Mouse (Mus musculus) gonadal fat pad, adult 2 months (tissue): Measurements from ENCODE around the gene Crlf2. TPM values are rescaled to one million over a fixed set of nuclear protein-coding genes. Genes with fewer than 3 reads are reported as not detected.

Experiments used
- DNase-seq: peaks from one replicate; pipeline ENCODE4 v3.0.0-alpha.2; 2012; ENCODE audit warnings: low read depth
- polyA plus RNA-seq: library from polyadenylated mRNA; depleted of rRNA; stranded (reverse); fragments of >200 nt; gene quantifications from 2 replicates; pipeline ENCODE4 v1.2.3, GENCODE M21; 2012; rRNA removed

Gene Crlf2
- polyA plus RNA-seq = 20.2 and 38.0 TPM in 2 replicates

DNA sequence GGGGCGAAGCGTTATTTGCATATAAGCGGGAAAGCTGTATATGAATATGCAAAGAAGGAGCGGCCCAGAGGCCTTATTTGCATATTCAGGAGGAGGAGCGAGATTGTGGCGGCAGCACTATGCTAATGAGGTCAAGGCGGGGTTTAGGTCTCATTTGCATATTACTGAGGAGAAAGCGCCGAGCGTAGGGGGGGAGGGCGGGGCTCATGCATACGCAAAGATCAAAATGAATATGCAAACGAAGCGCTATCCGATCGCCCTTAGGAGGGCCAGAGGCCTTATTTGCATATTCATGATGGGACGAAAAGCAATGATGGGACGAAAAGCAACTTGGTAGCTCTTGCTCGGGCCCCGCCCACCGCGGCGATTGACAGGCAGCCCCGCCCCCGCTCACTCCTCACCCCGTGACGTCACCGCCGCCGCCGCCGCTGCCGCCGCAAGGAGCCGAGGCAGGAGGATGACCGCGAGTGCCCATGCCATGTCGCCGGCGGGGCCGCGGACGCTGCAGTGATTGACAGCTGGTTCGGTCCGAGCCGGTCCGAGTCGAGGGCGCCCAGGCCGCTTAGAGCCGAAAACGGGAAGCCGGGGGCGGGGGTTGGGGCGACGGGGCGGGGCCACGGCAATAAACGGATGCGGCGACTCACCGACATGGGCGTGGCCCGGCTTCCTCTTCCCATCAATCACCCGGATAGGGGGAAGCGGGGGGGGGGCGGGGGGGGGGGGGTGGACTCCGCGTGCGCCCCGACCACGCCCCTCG, at the start of gene Crlf2:
Gene Crlf2, minus strand, starts transcription at position 590 of the 757 bp plus-strand sequence.
- peak; percentile 81 for DNase-seq

GRCm38 (mm10) chr5:109602585-109602984, 43.8 kb upstream of the Crlf2 start:
- peak; percentile 24 for DNase-seq

DNA sequence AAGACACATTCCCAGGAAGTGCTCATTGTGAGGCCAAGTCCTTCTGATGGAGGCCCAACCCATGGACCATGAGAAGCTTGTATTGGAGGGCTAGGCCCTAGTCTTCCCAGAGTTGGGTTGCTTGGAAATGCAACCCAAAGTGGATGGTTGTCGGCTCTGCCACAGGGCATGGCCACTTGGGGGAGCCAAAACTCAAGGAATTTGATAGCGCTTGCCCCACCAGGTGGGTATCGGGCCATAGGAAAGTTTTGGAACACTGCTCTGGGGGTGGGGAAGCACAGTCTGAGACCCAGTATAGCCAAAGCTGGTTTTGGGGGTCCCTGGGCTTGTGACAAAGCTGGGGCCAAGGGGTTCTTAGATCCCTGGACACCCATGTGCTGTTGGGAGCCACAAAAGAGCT, 42.3 kb upstream of the Crlf2 start:
- DNase-seq = no peak

DNA sequence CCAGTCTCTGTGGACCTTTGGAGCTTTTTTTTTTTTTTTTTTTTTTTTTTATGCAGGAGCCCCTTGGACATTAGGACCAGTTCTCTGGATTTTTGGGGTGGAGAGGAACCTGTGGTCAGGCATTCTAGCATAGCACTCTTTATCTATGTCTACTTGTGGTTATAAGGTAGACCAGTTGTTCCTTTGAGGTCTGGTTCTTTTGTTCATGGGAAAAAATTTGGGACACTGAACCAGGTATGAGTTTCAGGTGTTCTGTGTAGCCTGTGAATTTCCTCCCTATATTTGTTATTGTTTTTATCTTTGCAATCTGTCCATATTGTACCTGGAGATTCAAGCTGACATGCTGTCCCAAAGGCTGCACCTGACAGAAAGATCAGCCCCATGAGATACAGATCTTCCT, 40.1 kb upstream of the Crlf2 start:
- no peak for DNase-seq

- DNase-seq = no peak
Measured at GRCm38 (mm10) chr5:109596647-109597046, 37.9 kb upstream of the Crlf2 start.

DNA sequence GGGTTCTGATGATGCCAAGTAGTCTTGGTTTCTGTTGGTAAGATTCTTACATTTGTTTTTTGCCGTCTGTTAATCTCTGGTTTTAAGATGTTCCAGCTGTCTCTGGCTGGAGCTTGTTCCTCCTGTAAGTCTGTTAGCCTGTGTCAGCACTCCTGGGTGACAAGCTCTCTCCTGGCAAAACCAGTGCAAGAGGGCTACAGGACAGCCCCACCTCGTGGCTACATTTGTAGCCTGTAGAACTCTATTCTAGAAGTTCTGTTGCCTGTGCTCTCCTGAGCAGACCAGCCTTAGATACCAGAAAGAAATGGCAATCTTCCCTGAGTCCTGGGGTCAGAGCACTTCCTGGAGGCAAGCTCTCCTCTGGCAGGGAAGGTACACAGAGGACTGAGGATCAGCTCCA, 4.0 kb upstream of the Crlf2 start:
- DNase-seq = no peak

DNA sequence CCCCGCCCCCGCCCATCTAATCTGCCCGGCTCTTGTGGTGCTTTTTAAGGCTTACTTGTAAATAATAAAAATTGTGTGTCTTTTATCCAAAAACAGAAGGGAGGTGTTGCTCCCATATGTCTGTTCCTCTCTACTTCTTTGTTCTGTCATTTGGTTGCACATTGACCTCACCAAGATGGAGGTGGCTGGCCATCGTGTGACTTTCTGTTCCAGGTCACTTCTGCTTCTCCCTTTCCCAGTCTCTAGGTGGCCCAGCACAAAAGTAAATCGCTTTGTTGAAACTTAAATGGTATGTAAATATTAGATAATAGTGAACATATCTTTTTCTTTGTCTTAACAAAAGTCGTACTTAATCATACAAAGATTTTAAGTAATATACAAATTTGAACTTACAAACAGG, 398 bp upstream of the Crlf2 start:
- no peak for DNase-seq

- no peak for DNase-seq
Measured at GRCm38 (mm10) chr5:109558123-109558403, 730 bp downstream of the Crlf2 start.

GRCm38 (mm10) chr5:109557321-109558122, 1.3 kb downstream of the Crlf2 start:
- DNase-seq = peak; percentile 99

DNA sequence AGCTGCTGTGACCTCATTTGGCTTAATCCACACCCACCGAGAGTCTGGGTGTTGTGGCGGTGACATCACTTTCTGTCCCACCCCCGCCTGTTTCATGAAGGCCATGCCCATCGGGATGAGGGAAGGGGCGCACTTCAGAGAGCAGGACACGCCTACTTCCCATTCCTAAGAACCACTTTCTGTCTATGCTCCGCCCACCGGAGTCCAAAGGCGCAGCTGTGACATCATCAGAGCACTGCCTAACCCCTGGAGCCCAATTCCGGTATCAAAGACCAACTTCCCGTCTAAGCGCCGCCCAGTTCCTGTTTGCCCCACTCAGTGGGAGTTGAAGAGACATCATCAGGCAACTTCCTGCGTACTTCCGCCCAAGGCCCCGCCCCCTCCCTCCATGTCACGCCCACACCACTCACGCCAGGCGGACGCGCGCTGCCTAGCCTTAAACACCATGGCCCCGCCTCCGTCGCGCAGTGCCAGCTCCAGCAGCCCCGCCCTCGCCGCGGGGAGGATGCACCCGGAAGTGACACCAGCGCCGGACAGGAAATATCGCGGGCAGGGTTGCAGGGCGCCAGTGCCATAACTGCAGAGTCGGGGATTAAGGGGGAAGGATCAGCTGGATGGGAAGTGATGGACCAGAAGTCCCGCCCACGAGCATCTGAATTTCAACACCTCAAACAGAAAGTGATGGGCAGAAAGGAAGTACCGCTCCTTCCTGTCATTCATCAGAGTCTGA, 2.0 kb downstream of the Crlf2 start:
- DNase-seq = no peak

GRCm38 (mm10) chr5:109555676-109556571, 2.9 kb downstream of the Crlf2 start:
- no peak for DNase-seq

GRCm38 (mm10) chr5:109555236-109555675, 3.5 kb downstream of the Crlf2 start:
- DNase-seq = no peak

DNA sequence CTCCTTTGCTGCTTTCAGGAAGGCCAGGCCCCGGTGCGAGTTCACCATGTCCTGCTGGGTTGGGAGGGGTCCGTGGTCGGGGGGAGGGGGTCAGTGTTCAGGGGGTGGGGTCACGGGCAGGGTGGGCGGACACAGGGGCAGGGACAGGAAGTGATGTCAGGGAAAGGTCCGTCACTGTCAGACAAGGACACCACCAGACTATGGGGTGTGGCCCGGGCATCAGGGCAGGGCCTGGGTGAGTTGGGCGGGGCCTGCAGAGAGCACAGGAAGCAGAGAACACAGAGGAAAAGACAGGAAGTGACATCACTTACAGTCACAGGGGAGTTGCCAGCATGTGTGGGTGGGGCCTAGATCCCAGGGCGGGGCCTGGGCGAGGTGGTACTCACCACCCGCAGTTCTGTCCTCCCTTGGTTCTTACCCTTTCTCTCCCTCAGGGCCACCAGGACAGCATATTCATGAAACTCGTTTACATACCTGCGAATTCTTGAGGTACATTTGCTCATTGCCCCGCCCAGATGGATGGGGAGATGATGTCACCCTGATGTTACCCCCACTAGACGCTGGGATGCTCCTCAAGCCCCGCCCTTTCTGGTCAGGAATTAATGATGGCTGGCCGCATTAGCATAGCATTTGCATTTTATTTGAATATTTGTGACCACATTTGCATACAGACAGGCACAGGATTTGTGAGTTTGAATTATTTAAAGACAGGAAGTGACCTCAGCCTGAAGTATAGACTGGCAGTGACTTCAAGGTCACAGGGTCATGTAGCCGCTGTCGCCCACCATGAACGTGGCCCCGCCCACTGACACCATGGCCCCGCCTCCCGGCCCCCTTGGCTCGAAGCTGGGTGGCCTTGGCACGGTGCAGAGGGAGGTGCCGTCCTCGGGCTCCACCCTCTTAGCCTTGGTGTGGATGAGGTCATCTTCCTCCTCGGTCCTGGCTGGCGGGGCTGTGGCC, 4.4 kb downstream of the Crlf2 start:
- DNase-seq = no peak

- no peak for DNase-seq
Measured at GRCm38 (mm10) chr5:109553160-109553930, 5.4 kb downstream of the Crlf2 start.

DNA sequence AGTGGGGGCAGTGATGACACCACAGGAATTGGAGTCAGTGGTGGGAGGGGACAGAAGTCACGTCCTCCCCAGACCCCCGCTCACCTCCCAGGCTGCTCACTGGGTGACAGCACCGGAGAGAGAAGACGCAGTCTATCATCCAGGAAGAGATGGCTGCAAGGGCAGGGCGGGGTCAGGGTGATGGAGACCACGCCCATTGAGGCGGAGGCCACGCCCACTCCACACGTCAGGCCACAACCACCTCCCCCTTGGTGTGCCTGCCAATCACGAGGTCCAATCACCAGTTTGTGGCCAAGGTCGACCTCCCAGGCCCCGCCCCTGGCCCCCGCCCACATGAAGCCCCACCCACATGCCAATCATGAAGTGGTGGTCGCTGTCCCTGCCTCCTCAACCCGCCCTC, 6.3 kb downstream of the Crlf2 start:
- DNase-seq = no peak

GRCm38 (mm10) chr5:109552116-109552515, 6.7 kb downstream of the Crlf2 start:
- no peak for DNase-seq

- DNase-seq = no peak
Measured at GRCm38 (mm10) chr5:109551041-109551765, 7.6 kb downstream of the Crlf2 start.

DNA sequence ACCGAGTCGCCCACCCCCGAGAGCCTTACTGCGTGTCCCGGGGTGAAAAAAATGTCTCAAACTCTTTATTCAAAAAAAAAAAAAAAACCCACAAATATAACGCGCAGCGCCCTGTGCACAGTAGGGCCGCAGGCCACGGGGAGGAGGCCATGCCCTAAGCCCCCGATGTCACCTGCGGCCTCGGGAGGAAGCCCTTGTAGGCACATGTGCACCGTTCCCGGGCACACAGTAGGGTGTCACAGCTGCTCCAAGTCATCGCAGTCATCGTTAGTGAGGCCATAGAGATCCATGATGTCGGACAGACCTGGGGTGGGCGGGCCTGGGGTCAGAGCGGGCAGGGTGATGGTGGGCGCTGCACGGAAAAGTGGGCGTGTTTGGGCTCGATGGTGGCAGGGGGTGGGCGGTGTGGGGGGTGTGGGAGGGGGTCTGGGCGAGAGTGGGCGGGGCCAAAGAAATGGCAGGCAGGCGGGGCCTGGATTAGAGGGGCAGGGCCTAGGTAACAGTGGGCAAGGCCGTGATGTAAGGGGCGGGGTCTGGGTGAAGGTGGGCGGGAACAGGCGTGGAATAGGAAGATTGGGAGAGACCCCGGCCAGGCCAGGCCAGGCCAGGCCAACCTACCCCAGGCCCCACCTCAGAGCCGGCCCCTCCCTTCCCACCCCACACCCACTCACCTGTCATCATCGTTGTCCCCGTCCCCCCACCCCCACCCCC, 8.4 kb downstream of the Crlf2 start:
- DNase-seq = no peak
